Mouse (Mus musculus) ES-E14 (cell line): Measurements from ENCODE around the gene Rnf145. TPM values are rescaled to one million over a fixed set of nuclear protein-coding genes. Genes with fewer than 3 reads are reported as not detected.

Source experiments
- DNase-seq: peaks from one replicate; pipeline ENCODE4 v3.0.0-alpha.2; 2013; ENCODE audit warnings: low read depth, low spot score
- H3K27ac ChIP-seq: 2 replicates; pipeline ENCODE4 v1.5.1; 2012; ENCODE audit warnings: low read depth, mild to moderate bottlenecking, low read length, moderate library complexity, mixed read lengths; ENCODE audit not compliant: poor library complexity, insufficient read depth, severe bottlenecking
- H3K36me3 ChIP-seq: 2 replicates; pipeline ENCODE4 v1.6.1; 2012; ENCODE audit warnings: mild to moderate bottlenecking, low read length, moderate library complexity, mixed read lengths; ENCODE audit not compliant: control insufficient read depth, poor library complexity, insufficient read depth, severe bottlenecking
- H3K4me1 ChIP-seq, 2 experiments: fragments of 150-350 bp in 1 of 2; sonication (generic) in 1 of 2; 2 replicates each; pipeline ENCODE4 v1.6.1; 2012; ENCODE audit warnings: low read length in 2 of 2, mild to moderate bottlenecking in 1 of 2, mixed read lengths in 1 of 2; ENCODE audit not compliant: control insufficient read depth in 2 of 2, insufficient read depth in 2 of 2, poor library complexity in 1 of 2
- H3K4me3 ChIP-seq, 2 experiments: fragments of 150-350 bp in 1 of 2; sonication (generic) in 1 of 2; 2 replicates each; pipeline ENCODE4 v1.5.1; 2012; ENCODE audit warnings: low read length in 2 of 2, low read depth in 1 of 2, mild to moderate bottlenecking in 1 of 2, mixed read lengths in 1 of 2; ENCODE audit not compliant: insufficient read depth in 1 of 2, poor library complexity in 1 of 2, severe bottlenecking in 1 of 2
- H3K9ac ChIP-seq: 2 replicates; pipeline ENCODE4 v1.6.1; 2012; ENCODE audit warnings: low read depth, mild to moderate bottlenecking, low read length, mixed read lengths; ENCODE audit not compliant: poor library complexity, insufficient read depth, severe bottlenecking
- H3K9me3 ChIP-seq: fragments of 150-350 bp; sonication (generic); 2 replicates; pipeline ENCODE4 v1.6.1; 2012; ENCODE audit warnings: low read depth, mild to moderate bottlenecking, low read length; ENCODE audit not compliant: control insufficient read depth, insufficient read depth
- CHD2 ChIP-seq: IDR thresholded peaks from 2 replicates; pipeline ENCODE4 v1.6.1; 2014; ENCODE audit warnings: mild to moderate bottlenecking, low read depth, low read length, inconsistent platforms
- HCFC1 ChIP-seq: IDR thresholded peaks from 2 replicates; pipeline ENCODE4 v1.6.1; 2012; ENCODE audit warnings: low read length, inconsistent platforms, borderline replicate concordance; ENCODE audit not compliant: insufficient read depth
- MAFK ChIP-seq: IDR thresholded peaks from 2 replicates; pipeline ENCODE4 v1.6.1; 2014; ENCODE audit warnings: mild to moderate bottlenecking, low read depth, low read length, inconsistent platforms; ENCODE audit not compliant: insufficient read depth
- ZC3H11A ChIP-seq: IDR thresholded peaks from 2 replicates; pipeline ENCODE4 v1.6.1; 2012; ENCODE audit warnings: low read depth, mild to moderate bottlenecking, inconsistent platforms, low read length, borderline replicate concordance
- ZNF384 ChIP-seq: IDR thresholded peaks from 2 replicates; pipeline ENCODE4 v1.6.1; 2012; ENCODE audit warnings: low read depth, low read length, inconsistent platforms
- in situ Hi-C, 2 experiments: fragments of 600-800 bp; cut with MboI; formaldehyde crosslinking; loops; one replicate each; pipeline ENCODE4 v1.15.1; 2025; ENCODE audit warnings: low sequenced_read_pairs in 2 of 2, inconsistent platforms in 1 of 2; ENCODE audit not compliant: unreplicated experiment in 2 of 2
- total RNA-seq: library from RNA; depleted of rRNA; stranded (reverse); fragments of 300-350 nt; gene quantifications from 2 replicates; pipeline ENCODE4 v1.2.3, GENCODE M21; 2012

The Rnf145 gene
- total RNA-seq, 1 experiment: 94.4 TPM

GRCm38 (mm10) chr11:44485089-44485736, 33.6 kb upstream of the Rnf145 start:
- no peak for DNase-seq
- Histone ChIP-seq H3K4me1 (no peaks in the 10 kb centered on the region; a peak in 1 of 4 replicates), H3K36me3 (no peaks in the 10 kb centered on the region), H3K27ac (no peak overlapping the region), H3K4me3 (no peak overlapping the region), H3K9me3 (no peaks in the 10 kb centered on the region), H3K9ac (no peak overlapping the region)
- TF ChIP-seq MAFK: no peak
- no peak for TF ChIP-seq ZNF384
- no peak for TF ChIP-seq ZC3H11A
- TF ChIP-seq HCFC1: no peak
- no peak for TF ChIP-seq CHD2
- in situ Hi-C loops: no loop called here

GRCm38 (mm10) chr11:44489117-44489516, 29.6 kb upstream of the Rnf145 start:
- Histone ChIP-seq H3K4me1 (no peaks in the 10 kb centered on the region; a peak in 1 of 4 replicates), H3K27ac (no peak overlapping the region), H3K4me3 (no peak overlapping the region), H3K36me3 (no peaks in the 10 kb centered on the region), H3K9ac (no peak overlapping the region), H3K9me3 (no peaks in the 10 kb centered on the region)
- TF ChIP-seq ZC3H11A: no peak
- no peak for TF ChIP-seq CHD2
- DNase-seq: no peak
- in situ Hi-C loops: no loop called here

GRCm38 (mm10) chr11:44494643-44495323, 24.0 kb upstream of the Rnf145 start:
- Histone ChIP-seq H3K9ac (no peak overlapping the region), H3K9me3 (no peaks in the 10 kb centered on the region), H3K4me3 (no peak overlapping the region), H3K36me3 (no peaks in the 10 kb centered on the region), H3K27ac (no peak overlapping the region), H3K4me1 (no peaks in the 10 kb centered on the region)
- in situ Hi-C loops: no loop called here
- DNase-seq: no peak
- no peak for TF ChIP-seq MAFK
- no peak for TF ChIP-seq HCFC1
- no peak for TF ChIP-seq ZNF384
- TF ChIP-seq ZC3H11A: no peak
- TF ChIP-seq CHD2: no peak

- DNase-seq: no peak
- H3K4me3 ChIP-seq: no peak overlapping the region
- in situ Hi-C loops: no loop called here
Measured at GRCm38 (mm10) chr11:44496217-44496616, 22.5 kb upstream of the Rnf145 start.

More at GRCm38 (mm10) chr11:44496217-44496616, 22.5 kb upstream of the Rnf145 start:
- Histone ChIP-seq H3K9me3 (no peaks in the 10 kb centered on the region), H3K27ac (no peak overlapping the region), H3K4me1 (no peaks in the 10 kb centered on the region), H3K9ac (no peak overlapping the region), H3K36me3 (no peaks in the 10 kb centered on the region)
- TF ChIP-seq HCFC1: no peak
- no peak for TF ChIP-seq ZC3H11A
- no peak for TF ChIP-seq CHD2
- TF ChIP-seq MAFK: no peak
- no peak for TF ChIP-seq ZNF384
